Mouse (Mus musculus): ENCODE data around the gene Mybpc2. TPM values are rescaled to one million over a fixed set of nuclear protein-coding genes. Genes with fewer than 3 reads are reported as not detected.

The Mybpc2 gene
- polyA plus RNA-seq, 2 experiments: 0.03 to 0.15 TPM

GRCm38 (mm10) chr7:44501563-44502115, 22.8 kb downstream of the Mybpc2 start:
- no peaks in the 10 kb centered on the region for H3K27me3 ChIP-seq (ENCODE audit: control insufficient read depth, insufficient read depth, low read length)
- H3K9me3 ChIP-seq (ENCODE audit: control insufficient read depth, low read length): no peaks in the 10 kb centered on the region
- no peak overlapping the region for H3K4me3 ChIP-seq (replicated peaks; ENCODE audit: low read length)
- H3K36me3 ChIP-seq (ENCODE audit: control insufficient read depth, insufficient read depth, low read length): no peaks in the 10 kb centered on the region
- DNase-seq (ENCODE audit: low spot score): peak; percentile 59
- ATAC-seq (ENCODE audit: low FRiP score, low read depth): peak; percentile 58; the same call in 1 of the 2 replicates
- no peak overlapping the region for H3K9ac ChIP-seq (ENCODE audit: low read depth, low read length, severe bottlenecking)
- WGBS: 39% methylated on average over 5 of the region's 5 CpGs
- no peak for TF ChIP-seq POLR2A (IDR thresholded peaks at IDR 0.05; ENCODE audit: borderline replicate concordance, extremely low read depth, insufficient read depth, insufficient read length)
- H3K4me2 ChIP-seq (replicated peaks; ENCODE audit: low read depth, low read length, severe bottlenecking): no peak overlapping the region
- 0 out of 2 replicates have a peak, but pooled peaks cover 7% of the 10 kb centered on the region for H3K4me1 ChIP-seq (ENCODE audit: control insufficient read depth, insufficient read depth, low read length)
- H3K27ac ChIP-seq (replicated peaks; ENCODE audit: low read depth, low read length): no peak overlapping the region

DNA sequence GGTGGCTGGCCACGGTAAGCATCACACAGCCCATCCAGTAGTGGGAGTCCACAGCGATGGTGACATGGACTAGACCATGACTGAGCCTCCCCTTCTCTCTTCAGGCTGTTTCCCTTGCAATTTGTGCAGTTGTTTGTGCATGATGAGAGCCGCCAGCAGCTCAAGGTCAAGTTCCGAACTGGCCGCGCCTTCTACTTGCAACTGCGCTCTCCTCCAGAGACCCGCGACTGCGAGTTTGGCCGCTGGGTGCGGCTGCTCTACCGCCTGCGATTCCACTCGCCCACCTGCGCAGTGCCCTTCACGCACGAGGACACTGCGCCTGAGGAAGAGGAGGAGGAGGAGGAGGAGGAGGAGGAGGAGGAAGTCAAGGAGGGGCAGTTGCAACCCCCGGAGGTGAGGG, 24.4 kb downstream of the Mybpc2 start:
- Histone ChIP-seq H3K27me3 (ENCODE audit: control insufficient read depth, insufficient read depth, low read length) (no peaks in the 10 kb centered on the region), H3K9me3 (ENCODE audit: control insufficient read depth, low read length) (no peaks in the 10 kb centered on the region), H3K36me3 (ENCODE audit: control insufficient read depth, insufficient read depth, low read length) (no peaks in the 10 kb centered on the region), H3K9ac (ENCODE audit: low read depth, low read length, severe bottlenecking) (no peak overlapping the region), H3K4me1 (ENCODE audit: control insufficient read depth, insufficient read depth, low read length) (peaks cover 13% of the 10 kb centered on the region; the same call in 1 of the 2 replicates), H3K27ac (replicated peaks; ENCODE audit: low read depth, low read length) (no peak overlapping the region), H3K4me3 (replicated peaks; ENCODE audit: low read length) (no peak overlapping the region), H3K4me2 (replicated peaks; ENCODE audit: low read depth, low read length, severe bottlenecking) (no peak overlapping the region)
- ATAC-seq (ENCODE audit: low FRiP score, low read depth): no peak
- no peak for DNase-seq (ENCODE audit: low spot score)
- TF ChIP-seq POLR2A (IDR thresholded peaks at IDR 0.05; ENCODE audit: borderline replicate concordance, extremely low read depth, insufficient read depth, insufficient read length): no peak
- 61% methylated on average over 20 of the region's 20 CpGs for WGBS

- peaks cover 13% of the 10 kb centered on the region; the same call in 1 of the 2 replicates for H3K4me1 ChIP-seq (ENCODE audit: control insufficient read depth, insufficient read depth, low read length)
- no peak for DNase-seq (ENCODE audit: low spot score)
- no peak for TF ChIP-seq POLR2A (IDR thresholded peaks at IDR 0.05; ENCODE audit: borderline replicate concordance, extremely low read depth, insufficient read depth, insufficient read length)
- H3K4me3 ChIP-seq (replicated peaks; ENCODE audit: low read length): no peak overlapping the region
- ATAC-seq (ENCODE audit: low FRiP score, low read depth): no peak
- no peak overlapping the region for H3K9ac ChIP-seq (ENCODE audit: low read depth, low read length, severe bottlenecking)
- no peaks in the 10 kb centered on the region for H3K9me3 ChIP-seq (ENCODE audit: control insufficient read depth, low read length)
- H3K27ac ChIP-seq (replicated peaks; ENCODE audit: low read depth, low read length): no peak overlapping the region
- 74% methylated on average over 1 of the region's 1 CpGs for WGBS
- peaks cover 3% of the 10 kb centered on the region; the same call in 1 of the 2 replicates for H3K36me3 ChIP-seq (ENCODE audit: control insufficient read depth, insufficient read depth, low read length)
- no peaks in the 10 kb centered on the region for H3K27me3 ChIP-seq (ENCODE audit: control insufficient read depth, insufficient read depth, low read length)
- H3K4me2 ChIP-seq (replicated peaks; ENCODE audit: low read depth, low read length, severe bottlenecking): no peak overlapping the region
Observed at GRCm38 (mm10) chr7:44498922-44499321, 25.5 kb downstream of the Mybpc2 start.

DNA sequence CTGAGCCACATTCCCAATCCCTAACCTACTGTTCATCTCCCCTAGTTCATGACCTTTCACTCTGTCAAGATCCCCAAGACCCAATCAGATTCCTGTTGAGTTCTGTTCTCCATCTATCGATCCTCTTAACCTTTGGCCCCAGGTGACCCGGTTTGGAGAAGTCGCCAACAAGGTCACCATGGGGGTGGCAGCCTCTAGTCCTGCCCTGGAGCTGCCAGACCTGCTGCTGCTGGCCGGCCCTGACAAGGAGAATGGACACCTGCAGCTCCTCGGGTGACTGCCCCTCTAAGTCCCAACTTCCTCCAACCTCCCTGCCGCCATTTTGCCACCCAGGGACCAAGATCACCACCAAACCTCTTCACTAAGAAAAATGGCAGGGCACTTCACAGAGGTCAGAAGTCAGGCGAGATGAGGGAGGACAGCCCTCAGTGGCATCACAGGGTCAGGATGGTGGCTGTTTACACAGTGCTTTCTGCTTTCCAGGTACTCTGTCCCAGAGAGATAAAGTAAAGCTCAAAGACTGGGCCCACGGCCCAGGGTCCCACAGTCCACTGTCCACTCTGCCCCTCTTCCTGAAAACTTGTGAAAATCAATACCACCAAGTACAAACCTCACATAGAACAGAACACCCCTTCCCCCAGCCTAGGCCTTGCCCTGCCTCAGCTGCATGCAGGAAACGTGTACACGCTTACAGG, 26.9 kb downstream of the Mybpc2 start:
- Histone ChIP-seq H3K27ac (replicated peaks; ENCODE audit: low read depth, low read length) (no peak overlapping the region), H3K4me1 (ENCODE audit: control insufficient read depth, insufficient read depth, low read length) (peaks cover 13% of the 10 kb centered on the region; the same call in 1 of the 2 replicates), H3K36me3 (ENCODE audit: control insufficient read depth, insufficient read depth, low read length) (peaks cover 15% of the 10 kb centered on the region), H3K9me3 (ENCODE audit: control insufficient read depth, low read length) (no peaks in the 10 kb centered on the region), H3K9ac (ENCODE audit: low read depth, low read length, severe bottlenecking) (peak overlapping the region; percentile 87), H3K27me3 (ENCODE audit: control insufficient read depth, insufficient read depth, low read length) (no peaks in the 10 kb centered on the region), H3K4me2 (replicated peaks; ENCODE audit: low read depth, low read length, severe bottlenecking) (peak overlapping the region; percentile 87), H3K4me3 (replicated peaks; ENCODE audit: low read length) (peak overlapping the region; percentile 73)
- DNase-seq (ENCODE audit: low spot score) (no peak), ATAC-seq (ENCODE audit: low FRiP score, low read depth) (no peak)
- 85% methylated on average over 10 of the region's 10 CpGs for WGBS
- TF ChIP-seq POLR2A (IDR thresholded peaks at IDR 0.05; ENCODE audit: borderline replicate concordance, extremely low read depth, insufficient read depth, insufficient read length): no peak

GRCm38 (mm10) chr7:44496771-44497109, 27.7 kb downstream of the Mybpc2 start:
- peak overlapping the region; percentile 73 for H3K4me3 ChIP-seq (replicated peaks; ENCODE audit: low read length)
- DNase-seq (ENCODE audit: low spot score) (no peak), ATAC-seq (ENCODE audit: low FRiP score, low read depth) (no peak)
- peak overlapping the region; percentile 93 for H3K27ac ChIP-seq (replicated peaks; ENCODE audit: low read depth, low read length)
- peak overlapping the region; percentile 87 for H3K4me2 ChIP-seq (replicated peaks; ENCODE audit: low read depth, low read length, severe bottlenecking)
- peak overlapping the region; percentile 87 for H3K9ac ChIP-seq (ENCODE audit: low read depth, low read length, severe bottlenecking)
- TF ChIP-seq POLR2A (IDR thresholded peaks at IDR 0.05; ENCODE audit: borderline replicate concordance, extremely low read depth, insufficient read depth, insufficient read length): 0 out of 2 replicates have a peak, but pooled peaks have one; percentile 65
- H3K9me3 ChIP-seq (ENCODE audit: control insufficient read depth, low read length): no peaks in the 10 kb centered on the region
- H3K27me3 ChIP-seq (ENCODE audit: control insufficient read depth, insufficient read depth, low read length): no peaks in the 10 kb centered on the region
- H3K4me1 ChIP-seq (ENCODE audit: control insufficient read depth, insufficient read depth, low read length): peaks cover 13% of the 10 kb centered on the region; the same call in 1 of the 2 replicates
- H3K36me3 ChIP-seq (ENCODE audit: control insufficient read depth, insufficient read depth, low read length): peaks cover 23% of the 10 kb centered on the region
- under 1% methylated on average over 19 of the region's 26 CpGs for WGBS

All from limb, embryonic 14.5 days (tissue).